Mouse (Mus musculus): ENCODE data around the gene 1190005I06Rik.

Gene 1190005I06Rik

DNA sequence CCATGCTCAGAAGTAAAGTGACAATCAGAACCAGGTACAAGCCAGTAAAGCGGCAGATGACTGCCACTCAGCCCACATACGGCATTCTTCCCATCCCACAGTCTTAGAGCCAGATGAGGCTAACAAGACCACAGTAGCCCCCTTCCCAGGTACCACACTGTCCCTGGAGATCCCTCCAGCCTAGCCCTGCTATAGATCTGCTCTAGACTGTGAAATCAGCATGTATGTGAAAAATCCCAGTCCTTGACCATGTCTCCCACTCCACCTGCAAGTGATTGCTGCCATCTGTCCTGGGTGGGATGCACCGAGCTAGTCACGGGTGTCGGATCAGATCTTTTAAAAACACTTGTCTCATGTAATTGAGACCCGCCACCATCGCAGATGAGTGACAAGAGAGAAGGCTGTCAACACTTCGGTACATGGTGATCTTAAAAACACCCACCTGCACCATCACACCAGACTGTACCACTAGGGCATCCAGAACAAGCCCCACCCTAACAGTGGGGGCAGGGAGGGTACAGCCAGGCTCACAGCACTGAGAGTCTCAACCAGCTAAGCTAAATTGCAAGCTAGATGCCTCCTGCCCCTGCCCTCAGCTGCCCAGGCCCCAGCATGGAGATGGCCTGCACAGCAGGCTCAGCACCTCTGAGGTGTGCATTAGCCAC, 67.0 kb downstream of the 1190005I06Rik start:
- no peak for DNase-seq (ENCODE audit: low spot score in 2 of 2)

- no peak for DNase-seq (ENCODE audit: low spot score in 2 of 2)
These were observed 69.6 kb downstream of the 1190005I06Rik start for GRCm38 (mm10) chr8:120577821-120578220.

- DNase-seq (ENCODE audit: low spot score in 2 of 2) = no peak
These were observed 71.6 kb downstream of the 1190005I06Rik start for GRCm38 (mm10) chr8:120575801-120576200.

DNA sequence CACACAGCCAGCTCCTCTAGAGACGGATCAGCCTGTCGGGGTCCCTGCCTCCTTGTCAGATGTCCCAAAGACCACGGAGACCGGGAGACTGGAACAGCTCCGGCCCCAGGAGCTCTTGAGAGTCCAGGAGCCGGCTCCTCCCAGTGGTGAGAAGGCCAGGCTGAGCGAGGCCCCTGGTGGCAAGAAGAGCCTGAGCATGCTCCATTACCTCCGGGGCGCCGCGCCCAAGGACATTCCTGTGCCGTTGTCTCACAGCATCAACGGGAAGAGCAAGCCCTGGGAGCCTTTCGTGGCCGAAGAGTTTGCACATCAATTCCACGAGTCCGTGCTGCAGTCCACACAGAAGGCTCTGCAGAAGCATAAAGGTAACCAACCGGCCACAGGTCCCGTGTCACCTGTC, 72.5 kb downstream of the 1190005I06Rik start:
- DNase-seq (ENCODE audit: low spot score in 2 of 2) = no peak

DNA sequence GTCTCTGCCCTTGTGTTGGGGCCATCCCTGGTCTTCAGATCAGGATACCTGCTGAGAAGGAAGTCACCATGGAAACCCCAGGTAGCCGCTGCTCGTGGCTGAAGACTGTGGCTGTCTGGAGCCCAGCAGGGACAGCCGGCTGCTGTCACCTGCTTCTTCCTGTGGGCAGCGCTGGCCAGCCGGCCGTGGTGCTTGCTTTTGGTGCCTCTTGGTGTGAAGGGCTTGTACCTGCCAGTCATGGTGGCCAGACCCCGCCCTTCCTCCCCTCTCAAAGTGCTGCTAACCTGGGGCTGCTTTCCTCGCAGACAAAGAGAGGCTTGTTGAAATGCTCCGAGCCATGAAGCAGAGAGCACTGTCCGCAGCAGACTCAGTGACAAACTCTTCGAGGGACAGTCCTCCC, 73.6 kb downstream of the 1190005I06Rik start:
- no peak for DNase-seq (ENCODE audit: low spot score in 2 of 2)

GRCm38 (mm10) chr8:120572534-120572933, 74.9 kb downstream of the 1190005I06Rik start:
- peak in 1 of 2 experiments; percentile 64 for DNase-seq (ENCODE audit: low spot score in 2 of 2)

- no peak for DNase-seq (ENCODE audit: low spot score in 2 of 2)
These were observed 75.9 kb downstream of the 1190005I06Rik start for GRCm38 (mm10) chr8:120571561-120571960.

GRCm38 (mm10) chr8:120569939-120570715, 77.3 kb downstream of the 1190005I06Rik start:
- peak; percentile 84 to 86 for DNase-seq (ENCODE audit: low spot score in 2 of 2)

DNA sequence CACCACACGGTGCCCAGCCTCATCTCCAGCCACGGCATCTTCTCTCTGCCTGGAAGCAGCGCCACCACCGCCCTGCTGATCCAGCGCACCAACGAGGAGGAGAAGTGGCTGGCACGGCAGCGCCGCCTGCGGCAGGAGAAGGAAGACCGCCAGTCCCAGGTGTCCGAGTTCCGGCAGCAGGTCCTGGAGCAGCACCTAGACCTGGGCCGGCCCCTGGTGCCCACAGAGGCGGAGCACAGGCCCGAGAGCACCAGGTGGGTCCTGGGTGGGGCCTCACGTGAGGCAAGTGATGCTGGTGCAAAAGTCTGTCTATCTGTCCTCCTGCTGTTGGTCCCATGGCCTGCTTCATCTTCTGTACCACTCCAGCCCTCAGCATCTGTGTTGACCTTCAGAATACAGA, 78.3 kb downstream of the 1190005I06Rik start:
- DNase-seq (ENCODE audit: low spot score in 2 of 2) = no peak

GRCm38 (mm10) chr8:120568164-120568798, 79.2 kb downstream of the 1190005I06Rik start:
- DNase-seq (ENCODE audit: low spot score in 2 of 2) = no peak

- no peak for DNase-seq (ENCODE audit: low spot score in 2 of 2)
These were observed 79.7 kb downstream of the 1190005I06Rik start for GRCm38 (mm10) chr8:120567731-120568130.

DNA sequence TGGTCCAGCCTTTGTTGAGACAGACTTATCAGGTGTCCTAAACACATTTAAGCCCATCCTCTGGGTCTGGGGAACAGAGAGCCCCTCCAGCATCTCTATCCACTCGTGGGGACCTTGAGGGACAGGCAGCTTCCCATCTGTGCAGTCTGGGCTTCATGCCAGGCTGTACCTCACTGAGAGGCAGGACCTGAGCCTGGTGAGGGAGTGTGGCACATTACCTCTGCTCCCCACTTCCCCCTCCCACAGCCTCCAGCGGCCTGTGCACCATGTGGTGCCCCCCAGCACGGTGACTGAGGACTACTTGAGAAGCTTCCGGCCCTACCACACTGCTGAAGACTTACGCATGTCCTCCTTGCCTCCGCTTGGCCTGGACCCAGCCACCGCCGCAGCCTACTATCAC, 80.8 kb downstream of the 1190005I06Rik start:
- no peak for DNase-seq (ENCODE audit: low spot score in 2 of 2)

GRCm38 (mm10) chr8:120565151-120565711, 82.2 kb downstream of the 1190005I06Rik start:
- DNase-seq (ENCODE audit: low spot score in 2 of 2) = no peak

GRCm38 (mm10) chr8:120563851-120564837, 83.3 kb downstream of the 1190005I06Rik start:
- peak; percentile 62 to 63 for DNase-seq (ENCODE audit: low spot score in 2 of 2)

- no peak for DNase-seq (ENCODE audit: low spot score in 2 of 2)
These were observed 84.1 kb downstream of the 1190005I06Rik start for GRCm38 (mm10) chr8:120563348-120563724.

GRCm38 (mm10) chr8:120562680-120563347, 84.6 kb downstream of the 1190005I06Rik start:
- DNase-seq (ENCODE audit: low spot score in 2 of 2) = no peak

GRCm38 (mm10) chr8:120561539-120562435, 85.6 kb downstream of the 1190005I06Rik start:
- DNase-seq (ENCODE audit: low spot score in 2 of 2) = no peak

- no peak for DNase-seq (ENCODE audit: low spot score in 2 of 2)
These were observed 86.9 kb downstream of the 1190005I06Rik start for GRCm38 (mm10) chr8:120560535-120560934.

- DNase-seq (ENCODE audit: low spot score in 2 of 2) = peak in 1 of 2 experiments; percentile 56
These were observed 87.8 kb downstream of the 1190005I06Rik start for GRCm38 (mm10) chr8:120559654-120560053.

Data from frontal cortex, postnatal 36 days (tissue).